Mouse (Mus musculus) duodenum, adult 2 months (tissue): ENCODE measurements around the gene Myzap. TPM values are rescaled to one million over a fixed set of nuclear protein-coding genes. Genes with fewer than 3 reads are reported as not detected.

Source experiments
- polyA plus RNA-seq: library from polyadenylated mRNA; depleted of rRNA; stranded (reverse); fragments of >200 nt; gene quantifications from 2 replicates; pipeline ENCODE4 v1.2.3, GENCODE M21; 2012; ENCODE audit warnings: low replicate concordance; rRNA removed

Myzap gene
- polyA plus RNA-seq, result 5.8 and 10.3 TPM in 2 replicates

GRCm38 (mm10) chr9:71591938-71592548 lies at the start of gene Myzap:
Gene Myzap, minus strand, starts transcription at chr9:71592360.

GRCm38 (mm10) chr9:71485475-71486094 lies 106.6 kb downstream of the Myzap start, which contains the start of gene Polr2m:
Gene Polr2m, minus strand, starts transcription at chr9:71485935.

Other genes starting within 250 kb of the Myzap start
- 1,184 and 1,319 TPM in 2 replicates for gene Polr2m, start 106.4 kb downstream of the Myzap start, polyA plus RNA-seq
- 0.70 and 1.6 TPM in 2 replicates for gene Cgnl1, start 179.2 kb upstream of the Myzap start, polyA plus RNA-seq